Mouse (Mus musculus): ENCODE results near the gene Cacna1a.

DNA sequence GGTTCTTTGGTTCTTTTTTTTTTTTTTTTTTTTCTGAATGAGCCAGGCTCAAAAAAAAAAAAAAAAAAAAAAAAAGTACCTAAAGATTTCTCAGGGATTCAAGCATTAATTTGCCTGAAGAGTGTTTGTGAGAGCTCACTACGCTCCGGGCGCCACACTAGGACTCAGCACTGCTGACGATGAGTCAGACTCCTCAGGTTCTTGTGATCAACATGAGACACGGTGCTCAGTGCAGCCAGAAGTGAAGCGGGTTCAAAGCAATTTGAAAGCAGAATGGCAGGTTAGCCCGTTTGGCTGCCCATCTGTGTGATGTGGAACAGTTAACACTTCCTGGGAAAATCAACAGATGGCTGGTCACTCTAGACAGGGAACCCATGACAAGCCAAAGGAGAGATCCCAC lies 139.8 kb downstream of the Cacna1a start:
- TF ChIP-seq POLR2A (IDR thresholded peaks at IDR 0.05; ENCODE audit: extremely low read depth, insufficient read depth, low read length) (no peak), CTCF (IDR thresholded peaks at IDR 0.05; ENCODE audit: extremely low read depth, insufficient read depth, low read length) (no peak)

All from cortical plate, adult 2 months (tissue).